Mouse (Mus musculus) C2C12 (cell line): ENCODE results near the gene Raph1.

Experiments used
- CEBPB ChIP-seq: IDR thresholded peaks from one replicate; pipeline ENCODE4 v1.6.1; 2011; ENCODE audit warnings: low read depth, mild to moderate bottlenecking, control low read depth, moderate library complexity
- CTCF ChIP-seq: IDR thresholded peaks from one replicate; pipeline ENCODE4 v1.5.1; 2011; ENCODE audit not compliant: control insufficient read depth, insufficient read depth, insufficient read length
- MAX ChIP-seq: IDR thresholded peaks from one replicate; pipeline ENCODE4 v1.6.1; 2011; ENCODE audit warnings: mild to moderate bottlenecking, control low read depth
- MYOD1 ChIP-seq: IDR thresholded peaks from one replicate; pipeline ENCODE4 v1.6.1; 2011; ENCODE audit warnings: low read depth; ENCODE audit not compliant: control insufficient read depth, insufficient read length
- MYOG ChIP-seq: IDR thresholded peaks from one replicate; pipeline ENCODE4 v1.6.1; 2011; ENCODE audit not compliant: control insufficient read depth, insufficient read length; ENCODE audit errors: extremely low read depth
- USF1 ChIP-seq: IDR thresholded peaks from one replicate; pipeline ENCODE4 v1.6.1; 2011; ENCODE audit warnings: low read depth, mild to moderate bottlenecking, control low read depth, moderate library complexity

DNA sequence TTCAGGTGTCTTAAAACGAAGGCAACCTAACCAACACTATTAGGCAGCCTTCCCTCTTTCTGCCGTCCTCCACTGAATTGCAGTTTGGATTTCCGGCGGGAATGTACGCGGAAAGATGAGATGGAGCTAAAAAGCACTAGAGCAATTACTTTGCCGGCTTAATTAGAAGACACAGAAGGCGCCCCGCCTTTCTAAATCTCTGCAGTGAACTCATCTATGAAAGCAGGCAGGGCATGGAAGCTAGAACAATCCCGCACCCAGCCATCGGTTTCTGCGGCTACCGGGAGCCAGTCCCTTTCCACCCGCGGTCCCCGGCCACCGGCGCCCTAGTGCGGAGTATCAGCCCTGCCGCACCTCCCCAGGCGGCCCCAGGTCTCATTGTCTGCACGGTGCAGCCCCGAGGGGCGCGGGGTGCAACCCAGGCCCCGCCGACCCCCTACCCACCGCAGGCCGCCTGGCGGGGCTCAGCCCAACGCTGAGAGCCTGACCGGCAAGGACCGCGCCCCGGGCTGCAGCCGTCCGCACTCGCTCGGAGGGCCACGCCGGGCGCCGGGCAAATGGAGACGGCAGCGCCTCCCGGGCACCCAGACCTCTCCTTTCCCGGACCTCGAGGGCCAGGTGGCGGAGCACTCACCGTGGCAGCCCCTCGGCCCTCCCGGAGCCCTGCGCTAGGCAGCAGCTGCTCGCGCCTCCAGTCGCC lies 823 bp downstream of the Raph1 start:
- TF ChIP-seq MYOD1: no peak
- TF ChIP-seq CTCF: no peak
- no peak for TF ChIP-seq CEBPB
- TF ChIP-seq MAX: no peak
- no peak for TF ChIP-seq USF1
- TF ChIP-seq MYOG: no peak
